Mouse (Mus musculus) liver, embryonic 11.5 days (tissue): ENCODE data around the gene Slc22a21. TPM values are rescaled to one million over a fixed set of nuclear protein-coding genes. Genes with fewer than 3 reads are reported as not detected.
"Not testable (repeated sequence)": the region's sequence is repeated elsewhere in the genome, so short reads cannot be mapped to it uniquely, and the experiment has no call there.

Experiments
- ATAC-seq: fragments of 200-750 bp; cut with Nextera tagmentation; replicated peaks from 2 replicates; pipeline ENCODE4 v1.8.0; 2017; ENCODE audit warnings: moderate number of reproducible peaks, mild to moderate bottlenecking, moderate TSS enrichment, moderate library complexity; ENCODE audit not compliant: low FRiP score
- DNase-seq: peaks from one replicate; pipeline ENCODE4 v3.0.0-alpha.2; 2017; ENCODE audit warnings: low spot score
- H3K27ac ChIP-seq: fragments of 300-500 bp; sonication (generic); 2 replicates; pipeline ENCODE4 v1.5.1; 2014; ENCODE audit warnings: mild to moderate bottlenecking, low read depth, low read length, control low read depth
- H3K27me3 ChIP-seq: fragments of 300-500 bp; sonication (generic); replicated peaks from 2 replicates; pipeline ENCODE4 v1.6.1; 2014; ENCODE audit warnings: low read length, mixed read lengths; ENCODE audit not compliant: control insufficient read depth, insufficient read depth
- H3K36me3 ChIP-seq: fragments of 300-500 bp; sonication (generic); 2 replicates; pipeline ENCODE4 v1.6.1; 2014; ENCODE audit warnings: mild to moderate bottlenecking, low read length, moderate library complexity, mixed read lengths; ENCODE audit not compliant: control insufficient read depth, insufficient read depth
- H3K4me1 ChIP-seq: fragments of 300-500 bp; sonication (generic); replicated peaks from 2 replicates; pipeline ENCODE4 v1.6.1; 2014; ENCODE audit warnings: low read length, mixed read lengths; ENCODE audit not compliant: control insufficient read depth, insufficient read depth
- H3K4me2 ChIP-seq: fragments of 300-500 bp; sonication (generic); 2 replicates; pipeline ENCODE4 v1.6.1; 2014; ENCODE audit warnings: mild to moderate bottlenecking, control low read depth, moderate library complexity
- H3K4me3 ChIP-seq: fragments of 300-500 bp; sonication (generic); 2 replicates; pipeline ENCODE4 v1.5.1; 2014; ENCODE audit warnings: low read depth, low read length, control low read depth
- H3K9ac ChIP-seq: fragments of 300-500 bp; sonication (generic); 2 replicates; pipeline ENCODE4 v1.6.1; 2014; ENCODE audit warnings: low read depth, low read length, control low read depth
- H3K9me3 ChIP-seq: fragments of 300-500 bp; sonication (generic); 2 replicates; pipeline ENCODE4 v1.6.1; 2016; ENCODE audit warnings: low read length, inconsistent platforms, mixed read lengths; ENCODE audit not compliant: control insufficient read depth
- WGBS: fragments of 180-500 bp; shearing (Covaris S2); extraction: QIAGEN DNeasy Blood & Tissue Kit; methylation state at CpG from one replicate; pipeline ENCODE4 v1.1.7; 2014; 5-methylcytosine and 5-hydroxymethylcytosine counted together
- polyA plus RNA-seq: library from polyadenylated mRNA; unstranded; fragments of >200 nt; fragmentation: Nextera tagmentation; extraction: Ambion mirVana; gene quantifications from 2 replicates; pipeline ENCODE4 v1.2.1, GENCODE M21; 2014

Gene Slc22a21
- polyA plus RNA-seq, 1 experiment from 2014 or later: 2.1 TPM

DNA sequence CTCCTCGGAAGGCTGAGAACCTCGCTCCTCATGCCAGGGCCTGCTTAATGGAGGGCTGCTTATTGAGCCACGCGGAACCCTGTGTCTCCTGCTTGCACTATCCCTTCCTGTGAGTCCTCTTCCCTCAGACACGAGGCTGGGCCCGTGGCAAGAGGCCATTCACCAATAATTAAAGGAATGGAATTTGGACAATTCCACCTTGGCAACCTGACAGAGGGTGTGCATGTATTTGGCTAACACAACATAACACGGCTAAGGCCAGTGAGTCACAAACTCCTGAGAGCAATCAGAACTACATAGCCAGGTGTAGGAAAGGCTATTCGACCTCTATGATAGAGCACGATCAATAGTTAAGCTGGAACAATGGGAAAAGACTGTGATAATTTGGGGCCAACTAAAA is 24.1 kb upstream of the Slc22a21 start:
- Histone ChIP-seq H3K4me2 (peak overlapping the region; percentile 51), H3K9ac (no peak overlapping the region; the same call in 1 of the 2 replicates), H3K27me3 (no peaks in the 10 kb centered on the region), H3K4me1 (peaks cover 40% of the 10 kb centered on the region), H3K9me3 (no peaks in the 10 kb centered on the region), H3K4me3 (peak overlapping the region; percentile 17; the same call in 1 of the 2 replicates), H3K36me3 (no peaks in the 10 kb centered on the region), H3K27ac (peak overlapping the region; percentile 83)
- ATAC-seq (no peak), DNase-seq (no peak)
- 77% methylated on average over 9 of the region's 9 CpGs for WGBS

DNA sequence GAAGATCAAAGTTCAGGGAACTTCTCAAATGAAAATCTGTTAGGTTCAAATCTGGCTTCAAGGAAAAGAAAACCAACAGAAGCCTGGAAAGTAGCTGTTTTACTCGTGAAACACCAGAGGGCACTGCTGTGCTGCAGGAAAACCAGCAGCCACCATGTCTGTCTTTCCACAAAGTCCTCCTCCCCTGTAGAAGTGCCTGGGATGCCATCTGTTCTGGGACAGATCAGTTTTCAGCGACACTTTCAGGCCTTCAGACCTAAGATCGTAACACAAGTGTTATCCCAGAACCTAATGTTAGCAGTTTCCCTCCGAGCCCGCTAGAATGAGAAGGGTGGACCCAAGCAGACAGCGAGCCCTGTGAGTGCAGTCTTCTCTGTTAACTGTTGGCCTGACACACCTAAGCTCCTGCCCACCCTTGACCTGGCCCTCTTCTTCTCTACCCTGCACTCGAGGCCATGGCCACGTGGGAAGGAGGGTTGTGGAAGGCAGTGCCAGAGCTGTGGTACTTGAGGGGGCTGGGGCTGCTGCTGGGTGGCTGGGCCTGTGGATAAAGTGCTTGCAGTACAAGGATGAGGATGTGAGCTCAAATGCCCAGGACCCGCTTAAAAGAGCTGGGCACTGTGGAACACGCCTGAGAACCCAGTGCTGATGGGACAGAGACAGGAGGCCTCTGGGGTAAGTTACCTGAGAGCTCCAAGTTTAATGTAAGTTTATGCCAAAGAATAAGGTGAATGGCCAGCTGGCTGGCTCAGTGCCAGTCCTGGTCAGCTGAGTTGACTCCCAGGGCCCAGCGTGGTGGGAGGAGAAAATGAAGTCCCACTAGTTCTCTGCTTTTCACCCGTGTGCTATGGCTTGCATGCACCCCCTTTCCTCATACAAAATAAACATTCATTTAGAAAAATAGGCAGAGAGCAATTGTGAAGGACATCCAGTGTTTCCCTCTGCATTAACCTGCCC is 22.9 kb upstream of the Slc22a21 start:
- not testable (repeated sequence) for H3K9ac ChIP-seq, H3K4me3 ChIP-seq, H3K9me3 ChIP-seq, H3K36me3 ChIP-seq, H3K4me2 ChIP-seq, ATAC-seq, H3K27me3 ChIP-seq, DNase-seq, H3K27ac ChIP-seq
- H3K4me1 ChIP-seq: peaks cover 40% of the 10 kb centered on the region
- 53% methylated on average over 12 of the region's 12 CpGs for WGBS

DNA sequence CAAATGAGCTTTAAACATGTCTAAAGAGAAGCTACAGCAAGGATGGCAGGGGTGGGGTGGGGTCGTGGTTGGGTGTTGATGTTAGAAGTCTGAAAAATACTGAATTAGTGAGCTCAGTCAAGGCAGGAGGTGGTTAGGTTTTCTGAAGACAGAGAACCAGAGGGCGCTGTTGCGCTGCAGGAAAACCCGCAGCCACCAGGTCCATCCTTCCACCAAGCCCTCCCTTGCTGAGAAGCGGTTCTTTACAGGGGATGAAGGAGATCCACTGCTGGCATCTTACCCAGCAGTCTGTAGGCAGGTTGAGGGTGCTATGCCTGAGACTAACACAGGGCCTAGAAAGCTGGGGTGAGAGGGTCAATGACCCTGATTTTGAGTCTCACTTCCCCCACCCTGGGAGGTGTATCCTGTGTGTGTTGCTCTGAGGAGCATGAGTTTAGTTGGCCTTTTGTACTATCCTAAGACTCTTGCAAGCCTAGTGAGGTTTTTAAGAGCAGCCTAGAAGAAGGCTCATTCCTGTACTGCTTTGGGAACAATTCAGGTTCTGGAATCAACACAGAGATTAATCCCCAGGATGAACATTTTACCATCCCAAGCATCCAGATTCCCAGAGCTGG is 22.1 kb upstream of the Slc22a21 start:
- no peaks in the 10 kb centered on the region for H3K36me3 ChIP-seq

DNA sequence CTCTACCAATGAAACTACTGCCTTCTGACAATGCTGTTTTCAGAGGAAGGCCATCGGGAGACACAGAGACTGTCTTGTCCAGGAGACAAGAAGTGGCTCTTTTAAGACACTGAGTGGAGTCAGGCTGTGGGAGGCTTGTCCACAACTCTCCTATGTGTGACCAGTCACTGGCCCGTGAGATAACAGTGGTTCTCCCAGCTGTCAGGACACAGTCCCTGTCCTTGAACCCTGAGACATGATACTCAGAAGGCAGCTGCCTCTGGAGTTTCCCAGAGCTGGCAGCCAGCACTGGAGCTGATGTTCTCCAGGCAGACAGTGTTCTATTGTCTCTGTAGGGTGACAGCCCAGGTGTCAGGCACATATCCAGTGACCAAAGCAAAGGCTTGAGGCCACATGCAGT is 17.5 kb upstream of the Slc22a21 start:
- DNase-seq (no peak), ATAC-seq (no peak)
- H3K4me2 ChIP-seq: no peak overlapping the region
- peaks cover 3% of the 10 kb centered on the region; the same call in 1 of the 2 replicates for H3K4me1 ChIP-seq
- no peak overlapping the region for H3K9ac ChIP-seq
- no peak overlapping the region for H3K27ac ChIP-seq
- 63% methylated on average over 2 of the region's 2 CpGs for WGBS
- no peak overlapping the region for H3K4me3 ChIP-seq
- no peaks in the 10 kb centered on the region for H3K36me3 ChIP-seq
- no peaks in the 10 kb centered on the region for H3K27me3 ChIP-seq
- no peaks in the 10 kb centered on the region for H3K9me3 ChIP-seq

More for the DNA sequence above, 22.1 kb upstream of the Slc22a21 start:
- peak; percentile 44 for DNase-seq
- ATAC-seq: no peak
- no peaks in the 10 kb centered on the region for H3K9me3 ChIP-seq
- no peak overlapping the region for H3K4me3 ChIP-seq
- no peak overlapping the region for H3K27ac ChIP-seq
- H3K4me1 ChIP-seq: peaks cover 37% of the 10 kb centered on the region
- no peaks in the 10 kb centered on the region for H3K27me3 ChIP-seq
- WGBS: 16% methylated on average over 5 of the region's 5 CpGs
- H3K9ac ChIP-seq: no peak overlapping the region
- no peak overlapping the region for H3K4me2 ChIP-seq

DNA sequence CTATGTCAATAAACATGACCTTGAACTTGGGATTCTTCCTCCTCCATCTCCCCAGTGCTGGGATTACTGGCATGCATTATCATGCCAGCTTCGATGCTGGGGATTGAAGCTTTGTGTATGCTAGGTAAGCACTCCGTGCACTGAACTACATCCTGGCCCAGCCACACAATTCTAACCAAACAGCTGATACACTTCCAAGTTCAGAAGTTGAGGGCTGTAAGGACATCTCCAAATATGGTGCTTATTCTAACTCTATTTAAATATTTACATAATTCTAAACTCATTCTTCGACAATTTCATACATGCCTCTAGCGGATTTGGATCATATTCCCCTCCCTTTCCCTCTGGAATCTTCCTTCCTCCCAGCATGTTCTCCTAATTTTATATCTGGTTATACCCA is 12.1 kb upstream of the Slc22a21 start:
- Histone ChIP-seq H3K9ac (no peak overlapping the region), H3K4me2 (no peak overlapping the region), H3K27me3 (no peaks in the 10 kb centered on the region), H3K27ac (no peak overlapping the region), H3K4me3 (no peak overlapping the region), H3K36me3 (no peaks in the 10 kb centered on the region), H3K9me3 (no peaks in the 10 kb centered on the region), H3K4me1 (no peaks in the 10 kb centered on the region)
- 81% methylated on average over 4 of the region's 4 CpGs for WGBS
- DNase-seq (no peak), ATAC-seq (no peak)

DNA sequence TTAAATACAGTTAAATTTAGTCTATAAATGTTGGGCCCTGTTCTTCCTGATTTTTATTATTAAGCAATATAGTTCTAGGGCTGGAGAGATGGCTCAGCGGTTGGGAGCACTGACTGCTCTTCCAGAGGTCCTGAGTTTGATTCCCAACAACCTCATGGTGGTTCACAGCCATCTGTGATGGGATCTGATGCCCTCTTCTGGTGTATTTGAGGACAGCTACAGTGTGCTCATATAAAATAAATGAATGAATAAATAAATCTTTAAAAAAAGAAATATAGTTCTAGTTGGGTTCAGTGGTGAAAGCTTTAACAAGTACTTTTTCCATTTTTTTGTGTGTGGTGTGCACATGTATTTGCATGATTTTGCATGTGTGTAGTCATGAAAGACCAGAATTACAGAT is 9.1 kb upstream of the Slc22a21 start:
- no peaks in the 10 kb centered on the region for H3K36me3 ChIP-seq

DNA sequence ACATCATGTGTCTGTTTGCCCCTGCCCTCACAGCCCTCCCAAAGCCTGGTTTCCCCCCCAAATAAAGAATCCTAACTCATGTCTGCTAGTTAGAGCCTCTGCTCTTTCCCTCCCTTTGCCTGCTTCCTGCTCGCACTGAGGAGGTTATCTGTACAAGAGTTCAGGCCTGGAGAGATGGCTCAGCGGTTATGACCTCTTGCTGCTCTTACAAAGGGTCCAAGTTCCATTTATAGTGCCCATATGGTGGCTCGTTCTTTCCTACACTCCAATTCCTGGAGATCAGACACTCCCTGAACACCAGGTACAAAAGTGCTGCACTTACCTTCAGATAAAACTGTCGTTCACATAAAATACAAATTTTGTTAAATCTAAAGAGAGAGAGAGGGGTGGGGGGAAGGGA is 7.9 kb upstream of the Slc22a21 start:
- Histone ChIP-seq H3K36me3 (no peaks in the 10 kb centered on the region), H3K9me3 (no peaks in the 10 kb centered on the region), H3K4me1 (no peaks in the 10 kb centered on the region), H3K9ac (no peak overlapping the region), H3K4me3 (no peak overlapping the region), H3K27ac (no peak overlapping the region), H3K4me2 (no peak overlapping the region), H3K27me3 (no peaks in the 10 kb centered on the region)
- ATAC-seq: no peak
- no peak for DNase-seq
- 78% methylated on average over 4 of the region's 4 CpGs for WGBS

More for the DNA sequence above, 9.1 kb upstream of the Slc22a21 start:
- no peaks in the 10 kb centered on the region for H3K27me3 ChIP-seq
- no peak overlapping the region for H3K4me3 ChIP-seq
- H3K9ac ChIP-seq: no peak overlapping the region
- 37% methylated on average over 1 of the region's 1 CpGs for WGBS
- no peak overlapping the region for H3K4me2 ChIP-seq
- no peaks in the 10 kb centered on the region for H3K9me3 ChIP-seq
- ATAC-seq (no peak), DNase-seq (no peak)
- no peaks in the 10 kb centered on the region for H3K4me1 ChIP-seq
- no peak overlapping the region for H3K27ac ChIP-seq

DNA sequence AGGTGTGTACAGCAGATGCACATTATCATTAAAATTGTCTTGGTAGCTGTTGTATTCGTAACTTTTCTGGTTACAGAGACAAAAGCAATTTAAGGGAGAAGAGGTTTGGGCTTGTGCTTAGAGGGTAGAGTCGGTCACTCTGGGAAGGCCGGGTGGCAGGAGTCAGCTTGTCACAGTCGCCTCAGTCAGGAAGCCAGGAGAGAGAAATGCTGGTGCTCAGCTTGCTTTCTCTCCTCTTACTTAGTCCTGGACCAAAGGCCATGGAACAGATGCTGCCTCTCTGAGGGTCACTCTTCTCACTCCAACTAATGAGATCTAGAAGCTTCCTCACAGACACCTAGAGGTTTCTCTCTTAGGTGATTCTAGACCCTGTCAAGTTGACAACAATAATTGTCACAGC is 1.3 kb upstream of the Slc22a21 start:
- no peaks in the 10 kb centered on the region for H3K27me3 ChIP-seq
- H3K4me2 ChIP-seq: no peak overlapping the region
- no peak overlapping the region for H3K4me3 ChIP-seq
- WGBS: 86% methylated on average over 4 of the region's 4 CpGs
- DNase-seq (no peak), ATAC-seq (no peak)
- H3K4me1 ChIP-seq: no peaks in the 10 kb centered on the region; the same call in 1 of the 2 replicates
- H3K9me3 ChIP-seq: no peaks in the 10 kb centered on the region
- H3K36me3 ChIP-seq: no peaks in the 10 kb centered on the region
- H3K9ac ChIP-seq: no peak overlapping the region
- H3K27ac ChIP-seq: no peak overlapping the region
